7 mouse cellular contexts compared by ENCODE assay signal in the genomic region with DNA sequence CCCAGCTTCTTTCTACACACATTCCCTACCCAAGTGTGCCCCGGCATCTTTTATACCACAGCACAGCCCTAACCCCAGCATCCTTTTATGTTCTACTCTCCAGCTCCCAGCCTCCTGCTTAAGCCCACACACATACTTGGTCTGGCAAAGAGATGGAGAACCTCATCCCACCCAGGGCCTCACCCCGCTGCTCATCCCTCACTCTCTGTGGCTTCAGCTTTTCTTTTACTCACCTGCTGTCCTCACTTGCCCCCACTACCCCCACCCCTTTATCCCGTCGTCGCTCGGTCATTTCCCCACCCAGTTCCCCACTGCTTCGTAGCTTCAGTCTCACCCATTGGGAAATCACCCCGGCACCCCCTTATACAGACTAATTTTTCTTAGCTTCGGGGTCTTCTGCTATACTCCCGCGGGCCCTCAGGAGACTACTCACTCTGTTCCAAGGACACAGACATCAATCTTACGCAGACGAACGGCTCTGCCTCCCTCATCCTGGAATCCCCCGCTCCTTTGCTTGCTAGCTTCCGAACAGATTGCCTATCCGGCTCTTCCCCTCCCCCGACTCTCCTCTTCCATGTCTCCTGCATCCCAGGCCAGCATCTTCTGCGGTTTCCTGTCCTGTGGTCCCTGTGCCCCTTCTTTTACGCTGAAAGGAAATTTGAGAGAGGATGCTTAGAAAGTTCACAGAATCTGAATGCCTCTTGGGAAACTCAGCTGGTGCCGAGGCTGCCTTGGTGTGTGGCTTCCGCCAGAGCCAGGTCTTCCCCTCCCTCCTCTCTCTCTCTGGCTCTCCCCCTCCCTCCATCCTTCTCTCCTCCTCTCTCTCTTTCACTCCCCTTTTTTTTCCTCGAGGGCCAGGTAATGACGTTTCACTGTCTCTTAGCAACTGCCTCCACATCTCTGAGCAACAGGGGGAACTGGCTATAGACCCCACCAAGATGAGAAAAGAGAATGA. TPM values are rescaled to one million over a fixed set of nuclear protein-coding genes. Genes with fewer than 3 reads are reported as not detected.
DNase-seq lines count a peak whose midpoint lies in the region; ATAC-seq and TF ChIP-seq lines count a peak whose summit lies in the region.

No protein-coding gene starts in this region.

- no peak for TF ChIP-seq CTCF in testis, adult 2 months (IDR thresholded peaks at IDR 0.05; ENCODE audit: control insufficient read depth, insufficient read depth, insufficient replicate concordance, low read depth, low read length)

- peaks cover 2% of the 10 kb centered on the region for H3K4me1 ChIP-seq in testis, adult 2 months (ENCODE audit: control insufficient read depth, insufficient read depth, low read length)
- H3K4me1 ChIP-seq in midbrain, embryonic 13.5 days (replicated peaks), result peaks cover 10% of the 10 kb centered on the region

- peak overlapping the region; percentile 66 for H3K4me2 ChIP-seq in midbrain, embryonic 13.5 days (replicated peaks)

- ATAC-seq in midbrain, embryonic 13.5 days, result peak; percentile 85
- ATAC-seq in erythroblast, adult 5-6 weeks (replicated peaks; ENCODE audit: low FRiP score, poor library complexity, severe bottlenecking), result no peak

- no peaks in the 10 kb centered on the region for H3K9me3 ChIP-seq in midbrain, embryonic 13.5 days

- no peak for DNase-seq in testis, postnatal 14 days (ENCODE audit: low spot score)
- peak; percentile 31 to 43 for DNase-seq in frontal cortex, postnatal 14 days (ENCODE audit: low spot score in 2 of 2)
- peak; percentile 46 for DNase-seq in layer of hippocampus, adult 11-12 months (ENCODE audit: low spot score)
- DNase-seq in yolk sac, embryonic 10.5 days (ENCODE audit: low spot score), result peak; percentile 8

- peak overlapping the region; percentile 69 for H3K9ac ChIP-seq in midbrain, embryonic 13.5 days (replicated peaks)

- no peaks in the 10 kb centered on the region for H3K36me3 ChIP-seq in testis, adult 2 months (ENCODE audit: control insufficient read depth, insufficient read depth, low read length)
- no peaks in the 10 kb centered on the region for H3K36me3 ChIP-seq in midbrain, embryonic 13.5 days

- peak overlapping the region; percentile 44 for H3K4me3 ChIP-seq in testis, adult 2 months (ENCODE audit: control insufficient read depth, low read depth, low read length)
- H3K4me3 ChIP-seq in midbrain, embryonic 13.5 days (replicated peaks), result peak overlapping the region; percentile 53

- no peaks in the 10 kb centered on the region for H3K27me3 ChIP-seq in testis, adult 2 months (ENCODE audit: control insufficient read depth, insufficient read depth, low read length)
- H3K27me3 ChIP-seq in midbrain, embryonic 13.5 days, result no peaks in the 10 kb centered on the region

- no peak overlapping the region for H3K27ac ChIP-seq in testis, adult 2 months (ENCODE audit: control insufficient read depth, insufficient read depth, low read depth, low read length)
- H3K27ac ChIP-seq in midbrain, embryonic 13.5 days, result peak overlapping the region; percentile 74

- TF ChIP-seq POLR2A in testis, adult 2 months (IDR thresholded peaks at IDR 0.05; ENCODE audit: control insufficient read depth, low read depth, low read length), result no peak

- 2% methylated on average over 24 of the region's 24 CpGs for WGBS in midbrain, embryonic 13.5 days

RNA-seq across cellular contexts. Expression of a gene that starts 1.3 kb away (rescaled TPM):
- 5.2 and 7.9 TPM in 2 replicates for polyA plus RNA-seq in testis, adult 2 months (2012; rRNA removed)
- polyA plus RNA-seq in midbrain, embryonic 13.5 days (2015; fragmentation: Nextera tagmentation; extraction: Ambion mirVana), result 7.0 and 7.6 TPM in 2 replicates
- not detected in 2 replicates for total RNA-seq in erythroblast, adult 5-6 weeks (2015; ENCODE audit: low replicate concordance)
- total RNA-seq in erythroblast, adult 5-6 weeks (2017; ENCODE audit: low replicate concordance), result 0.28 TPM in 1 of 2 replicates, not detected in the other
